Mouse (Mus musculus) c-Kit-positive CD71-positive TER-119-negative erythroid progenitor cells, embryonic 14.5 days (primary cell): ENCODE measurements around the gene Fbxw10.

Experiments
- DNase-seq: peaks from one replicate; pipeline ENCODE4 v3.0.0-alpha.2; 2013; ENCODE audit warnings: low read depth

The Fbxw10 gene

DNA sequence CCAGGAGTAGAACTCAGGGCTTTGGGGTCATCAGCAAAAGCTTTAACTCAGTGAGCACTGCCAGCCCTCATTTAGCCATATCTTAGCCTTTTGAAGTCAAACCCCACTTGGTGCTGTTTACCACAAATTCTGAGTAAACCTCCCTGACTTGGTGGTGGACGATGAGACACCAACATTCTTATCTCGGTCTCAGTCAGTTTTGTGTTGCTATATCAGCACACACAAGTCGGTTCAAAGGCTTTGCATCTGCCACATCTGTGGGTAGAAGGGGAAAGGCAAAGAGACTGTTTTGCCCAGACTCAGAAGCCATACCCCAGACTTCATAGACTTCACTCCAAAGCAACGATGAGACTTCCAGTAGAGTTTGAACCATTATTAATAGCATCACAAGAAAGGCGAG lies 2.3 kb upstream of the Fbxw10 start:
- DNase-seq = no peak

DNA sequence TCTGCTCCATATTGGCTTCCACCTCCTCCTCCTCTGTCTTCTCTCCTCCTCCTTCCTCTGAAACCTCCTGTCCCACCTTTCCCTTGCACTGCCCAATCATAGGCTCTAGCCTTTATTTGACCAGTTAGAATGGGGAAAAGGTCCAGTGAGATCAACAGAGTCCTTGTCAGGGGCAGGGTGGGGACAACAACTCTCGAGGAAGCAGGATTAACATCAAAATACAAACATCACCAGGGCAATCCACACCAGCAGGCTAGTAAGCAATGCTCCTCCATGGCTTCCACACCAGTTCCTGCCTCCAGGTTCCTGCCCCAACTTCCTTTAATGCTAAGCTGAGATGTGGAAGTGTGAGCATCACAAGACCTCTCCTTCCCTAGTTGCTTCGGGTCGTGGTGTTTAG lies 1.1 kb upstream of the Fbxw10 start:
- DNase-seq = no peak

DNA sequence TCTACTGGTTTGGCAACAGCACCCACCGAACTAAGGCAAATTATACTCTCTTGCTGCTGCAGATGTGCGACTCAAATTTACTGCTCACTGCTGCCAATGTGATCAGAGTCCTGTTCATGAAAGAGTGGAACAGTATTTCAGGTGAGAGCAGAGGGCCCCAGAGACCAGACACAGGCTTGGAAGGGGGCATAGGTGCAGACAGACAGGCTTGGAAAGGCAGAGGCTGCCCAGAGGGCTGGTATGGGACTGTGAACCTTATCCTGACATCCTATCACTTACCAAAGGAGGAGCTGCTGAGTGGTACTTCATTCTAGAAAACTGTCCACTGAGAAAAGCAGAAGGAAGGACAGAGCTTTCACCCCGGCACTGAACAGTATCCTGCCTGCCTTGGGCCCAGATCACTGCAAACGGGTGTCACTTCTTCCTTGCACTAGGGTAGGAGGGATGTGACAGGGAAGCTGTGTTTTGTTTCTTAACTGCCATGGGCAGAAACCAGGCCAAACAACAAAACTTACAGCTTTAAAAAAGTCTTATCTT lies 854 bp downstream of the Fbxw10 start:
- DNase-seq = no peak

DNA sequence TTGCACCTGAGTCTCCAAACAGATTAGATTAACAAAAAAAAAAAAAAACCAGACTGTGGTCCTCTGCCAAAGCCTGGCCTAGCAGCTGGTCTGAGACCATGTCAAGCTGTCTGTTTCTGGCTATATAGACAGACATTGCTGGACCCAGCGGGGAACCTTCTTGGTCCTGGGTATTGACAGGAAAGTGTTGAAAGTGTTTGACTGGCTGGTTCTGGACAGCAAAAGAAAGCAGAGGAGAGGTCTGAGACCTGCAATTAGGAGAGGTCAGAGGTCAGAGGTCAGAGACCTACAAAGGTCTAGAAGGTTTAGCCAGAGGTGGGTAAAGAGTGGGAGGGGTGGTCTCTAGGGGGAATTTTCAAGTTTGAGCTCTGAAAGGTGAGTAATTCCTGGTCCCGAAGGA lies 1.4 kb downstream of the Fbxw10 start:
- DNase-seq = no peak

DNA sequence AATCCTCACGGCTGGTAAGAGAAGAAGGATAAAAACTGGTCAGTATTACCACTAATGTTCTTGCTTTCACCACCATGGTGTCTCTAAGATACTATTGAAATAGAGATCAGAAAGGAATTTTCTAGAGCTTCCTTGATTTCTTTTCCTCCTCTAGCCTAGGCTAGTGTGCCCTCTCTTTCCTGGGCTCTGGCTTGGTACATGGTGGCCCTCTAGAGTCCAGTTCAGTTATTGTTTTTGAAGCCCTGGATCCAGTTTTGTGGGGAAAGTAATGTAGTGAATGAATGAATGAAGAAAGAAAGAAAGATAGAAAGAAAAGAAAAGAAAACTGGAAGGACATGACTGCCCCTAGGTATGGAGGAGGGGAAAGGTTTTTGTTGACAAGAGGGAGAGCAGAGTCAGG lies 4.3 kb downstream of the Fbxw10 start:
- no peak for DNase-seq

DNA sequence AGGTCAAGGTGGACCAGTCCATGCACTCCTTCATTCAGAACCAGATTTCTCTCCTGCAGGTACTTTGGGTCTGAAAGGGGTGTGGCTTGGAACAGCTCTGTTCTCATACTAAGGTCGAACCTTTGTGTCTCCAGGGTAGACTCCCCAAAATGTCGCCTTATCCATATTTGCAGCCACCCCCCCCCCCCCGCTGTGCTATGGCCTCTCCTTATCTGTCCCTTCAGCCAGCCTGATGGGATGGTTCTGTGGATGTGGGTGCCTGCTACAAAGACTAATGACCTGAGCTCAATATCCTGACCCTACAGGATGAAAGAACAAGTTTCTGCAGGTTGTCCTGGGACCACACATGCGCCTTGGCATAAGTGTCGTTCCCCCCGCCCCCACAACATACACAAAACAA lies 6.5 kb downstream of the Fbxw10 start:
- DNase-seq = no peak

DNA sequence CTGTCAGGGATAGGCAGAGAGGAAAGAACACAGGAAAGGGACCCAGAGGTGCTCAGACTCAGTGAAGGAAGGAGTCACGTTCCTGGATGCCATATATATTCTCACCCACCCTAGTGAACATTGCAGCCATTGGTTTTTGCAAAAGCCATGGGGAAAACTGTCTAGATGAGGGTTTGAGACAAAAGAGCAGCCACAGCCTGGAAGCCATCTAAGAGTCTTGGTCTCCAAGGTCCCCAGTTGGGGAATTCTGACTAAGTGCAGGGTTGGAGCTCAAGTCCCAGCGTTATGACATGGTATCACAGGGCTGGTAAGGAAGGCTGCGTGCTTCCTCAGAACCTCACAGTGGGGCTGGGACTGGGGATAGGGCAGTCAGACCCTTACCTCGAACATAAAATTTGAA lies 18.7 kb downstream of the Fbxw10 start:
- no peak for DNase-seq

DNA sequence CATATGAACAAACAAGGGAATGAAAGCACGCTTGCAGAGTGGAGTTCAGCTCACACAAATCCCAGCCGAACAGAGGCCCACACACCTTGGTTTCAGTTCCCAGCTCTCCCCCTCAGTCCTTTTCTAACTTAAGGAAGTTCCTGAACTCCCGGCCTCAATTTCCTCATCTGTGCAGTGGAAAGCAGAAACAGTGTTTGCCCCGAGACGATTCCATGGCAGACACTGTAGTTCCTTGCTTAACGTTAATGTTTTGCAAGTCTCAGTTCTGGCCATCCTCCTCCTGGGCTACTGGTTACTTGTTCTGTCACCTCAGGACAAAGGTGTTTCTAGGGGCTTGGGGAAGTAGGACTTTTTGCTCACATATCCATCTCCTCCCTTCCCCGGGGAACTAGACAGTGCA lies 19.8 kb downstream of the Fbxw10 start:
- DNase-seq = no peak

DNA sequence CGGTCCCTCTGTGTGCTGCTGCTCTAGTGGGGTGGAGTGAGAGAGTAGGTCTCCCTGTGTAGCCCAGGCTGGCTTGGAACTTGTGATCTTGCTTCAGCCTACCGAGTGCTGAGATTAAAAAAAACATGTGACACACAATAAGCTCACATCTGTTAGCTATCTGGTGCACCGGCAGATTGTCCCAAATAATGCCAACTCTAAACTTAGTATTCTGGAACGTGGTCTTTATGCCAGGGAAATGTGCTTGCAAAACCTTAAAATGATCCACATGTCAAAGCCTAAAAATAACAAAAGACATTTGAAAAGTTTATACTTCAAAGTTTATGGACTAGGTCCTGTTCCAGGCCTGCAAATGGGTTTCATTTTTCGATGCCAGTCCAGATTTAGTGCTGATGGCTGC lies 22.3 kb downstream of the Fbxw10 start:
- no peak for DNase-seq

DNA sequence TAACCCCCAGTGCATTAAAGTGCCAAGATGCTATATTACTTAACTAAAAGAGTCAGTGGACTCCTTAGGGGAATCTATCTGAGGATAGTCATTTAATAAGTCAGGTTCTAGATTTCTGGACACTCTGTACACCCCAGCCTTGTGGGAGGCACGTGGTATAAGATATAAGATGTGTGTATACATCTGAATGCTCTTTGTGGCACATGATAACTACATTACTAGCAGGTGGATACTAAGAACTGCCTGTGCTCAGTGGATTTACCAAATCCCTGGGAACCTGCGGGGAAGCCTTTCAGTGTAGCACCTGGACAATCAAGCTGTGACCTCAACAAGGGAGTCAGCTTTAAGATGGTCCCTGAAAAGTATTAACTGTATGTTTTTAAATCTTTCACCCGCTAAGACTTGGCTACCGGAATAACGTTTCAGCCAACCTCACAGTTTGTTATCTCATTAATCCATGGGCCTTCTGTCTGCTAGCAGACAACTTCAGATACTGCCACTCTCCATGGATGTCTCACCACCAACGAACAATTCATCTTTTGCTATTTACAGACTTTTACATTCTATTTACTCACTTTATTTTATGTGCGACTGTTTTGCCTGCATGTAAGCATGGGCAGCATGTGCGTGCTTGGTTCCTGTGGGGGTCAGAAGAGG lies 23.0 kb downstream of the Fbxw10 start:
- no peak for DNase-seq

DNA sequence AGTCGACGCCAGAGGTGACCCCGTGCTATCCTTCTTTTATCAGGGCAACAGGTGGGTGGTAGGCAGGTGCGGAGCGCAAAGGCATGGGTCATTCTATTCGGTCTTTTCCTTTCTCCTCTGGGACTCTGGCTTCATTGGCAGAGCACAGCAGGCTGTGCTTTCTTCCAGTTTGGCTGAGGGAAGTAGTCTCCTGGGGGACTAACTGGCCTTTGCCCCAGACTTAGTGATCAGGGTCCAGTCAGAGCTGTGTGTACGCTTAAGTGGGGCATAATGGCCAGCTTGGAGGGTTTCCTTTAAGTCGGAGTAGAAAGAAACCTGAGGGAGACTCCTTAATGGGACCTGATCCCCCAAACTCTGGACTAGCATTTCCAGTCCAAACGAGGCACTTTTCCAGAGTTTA lies 26.6 kb downstream of the Fbxw10 start:
- no peak for DNase-seq

DNA sequence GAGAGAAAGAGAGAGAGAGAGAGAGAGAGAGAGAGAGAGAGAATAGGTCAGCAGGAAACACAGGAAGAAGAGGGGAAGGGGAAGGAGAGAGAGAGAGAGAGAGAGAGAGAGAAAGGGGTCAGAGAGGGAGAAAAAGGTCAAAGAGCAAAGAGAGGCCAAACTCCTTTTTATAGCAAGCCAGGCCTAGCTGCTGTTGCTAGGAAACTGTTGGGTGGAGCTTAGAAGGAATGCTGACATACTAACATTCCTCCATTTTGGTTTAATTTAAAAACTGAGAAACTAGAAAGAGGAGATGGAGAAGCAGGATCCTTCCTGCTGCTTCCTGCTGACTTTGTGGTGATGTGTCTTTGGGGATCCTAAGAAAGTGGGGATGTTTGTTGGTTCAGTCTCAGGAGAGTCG lies 28.8 kb downstream of the Fbxw10 start:
- DNase-seq = no peak

DNA sequence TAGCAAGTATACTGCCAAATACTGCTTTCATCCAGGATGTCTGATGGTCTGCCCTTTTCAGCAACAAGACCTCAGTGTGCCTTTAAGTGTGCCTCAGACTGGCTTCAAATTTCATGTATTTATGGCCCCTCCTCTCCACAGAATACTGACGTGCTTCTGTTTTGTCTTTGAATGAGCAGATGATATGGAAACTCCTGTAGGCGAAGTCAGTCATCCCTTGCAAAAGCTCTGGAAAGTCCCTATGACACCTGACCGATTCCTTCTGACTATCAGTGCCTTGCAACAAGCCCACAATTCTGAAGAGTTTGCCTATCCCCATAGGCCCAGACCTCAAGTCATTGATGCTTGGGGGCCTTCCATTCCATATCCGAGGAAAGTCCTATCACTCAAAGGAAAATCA lies 29.6 kb downstream of the Fbxw10 start:
- DNase-seq = no peak

DNA sequence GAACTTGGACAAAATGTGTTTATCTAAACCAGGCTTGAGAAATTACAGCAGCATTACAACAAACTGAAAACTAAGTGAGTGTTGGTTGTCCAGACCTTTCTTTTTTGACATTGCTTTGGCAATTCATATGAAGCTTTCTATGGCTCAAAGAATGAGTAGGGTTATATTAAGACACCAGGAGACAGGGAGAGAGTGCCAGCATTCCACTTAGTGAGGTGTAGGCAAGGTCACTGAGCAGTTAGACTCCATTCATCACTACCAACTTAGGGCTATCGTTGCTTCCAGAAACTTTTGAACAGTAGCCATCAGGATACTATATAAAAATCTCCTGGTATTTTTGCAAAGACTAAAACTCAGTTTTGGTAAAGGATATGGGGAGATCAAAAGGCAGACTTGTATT lies 30.5 kb downstream of the Fbxw10 start:
- no peak for DNase-seq

DNA sequence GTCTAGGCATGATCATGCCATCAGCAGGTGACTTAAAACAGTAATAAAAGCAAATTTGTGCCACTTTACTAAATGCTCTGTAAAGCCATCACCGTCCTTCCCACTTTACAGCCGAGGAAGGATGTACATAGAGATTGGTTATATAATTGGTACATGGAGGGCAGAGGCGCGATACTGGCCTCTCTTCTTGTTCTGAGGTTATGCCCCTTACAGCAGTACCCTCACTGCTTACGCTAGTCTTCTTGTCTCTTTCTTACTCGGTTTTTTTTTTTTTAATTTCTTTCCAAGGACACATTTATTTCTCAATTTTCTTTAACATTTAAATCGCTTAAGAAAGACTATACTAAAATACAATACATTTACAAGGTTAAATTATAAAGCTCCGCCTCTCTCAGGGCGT lies 31.9 kb downstream of the Fbxw10 start:
- DNase-seq = no peak

DNA sequence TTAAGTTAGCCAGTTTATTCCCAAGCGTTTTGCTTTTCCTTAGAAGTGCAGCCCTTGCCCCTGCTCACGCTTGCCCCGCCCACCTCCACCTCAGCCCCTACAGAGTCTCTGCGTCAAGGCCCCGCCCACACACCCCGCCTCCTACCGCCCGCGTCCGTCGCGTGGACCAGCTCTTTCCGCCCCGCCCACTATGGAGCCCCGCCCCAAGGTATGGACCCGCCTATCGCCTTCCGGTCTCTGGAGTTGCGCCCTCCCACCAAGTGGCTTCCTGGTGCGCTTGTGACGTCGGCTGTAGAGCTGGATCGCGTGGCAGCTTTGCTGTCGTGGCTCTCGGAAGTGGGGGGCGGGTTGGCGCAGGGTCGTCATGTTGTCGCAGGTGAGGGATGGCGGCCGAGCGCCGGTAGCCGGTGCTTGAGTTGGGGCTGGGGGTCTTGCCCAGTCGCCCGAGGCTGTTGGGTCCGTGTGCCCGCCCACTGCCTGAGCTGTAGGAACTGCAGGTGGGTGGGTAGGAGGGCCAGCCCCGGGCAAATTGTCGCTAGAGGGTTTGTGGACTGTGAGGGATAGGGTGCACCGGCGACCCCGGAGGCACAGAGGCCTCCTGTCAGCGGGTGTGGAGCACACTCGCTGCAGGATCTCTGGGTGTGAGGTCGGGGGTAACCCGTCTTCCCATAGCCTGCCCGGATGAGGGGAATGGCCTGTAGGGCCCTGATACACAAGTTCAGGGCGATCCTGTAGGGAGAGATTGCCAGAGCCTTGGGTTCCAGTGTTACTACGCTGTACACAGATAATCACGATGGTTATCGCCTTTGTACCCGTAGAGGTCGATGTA lies 32.6 kb downstream of the Fbxw10 start, which contains the start of gene Tvp23b:
Tvp23b (plus strand) TSS at position 236 of the 829 bp plus-strand sequence.
- peak; percentile 95 for DNase-seq

DNA sequence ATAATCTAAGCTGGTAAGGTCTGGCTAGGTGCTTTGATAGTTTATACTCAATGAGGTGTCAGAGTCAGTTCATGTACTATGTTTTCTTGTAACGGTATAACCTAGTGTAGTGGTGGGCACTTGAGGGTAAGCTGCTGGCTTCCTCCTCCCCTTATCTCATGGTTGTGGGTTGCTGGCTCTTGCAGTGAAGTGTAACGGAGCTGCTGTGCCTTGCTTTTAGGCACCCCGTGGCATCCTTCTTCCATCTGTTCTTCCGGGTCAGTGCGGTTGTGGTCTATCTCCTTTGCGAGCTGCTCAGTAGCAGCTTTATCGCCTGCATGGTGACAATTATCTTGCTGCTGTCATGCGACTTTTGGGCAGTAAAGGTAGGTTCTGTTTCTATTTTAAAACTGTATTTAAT lies 36.5 kb downstream of the Fbxw10 start:
- no peak for DNase-seq

DNA sequence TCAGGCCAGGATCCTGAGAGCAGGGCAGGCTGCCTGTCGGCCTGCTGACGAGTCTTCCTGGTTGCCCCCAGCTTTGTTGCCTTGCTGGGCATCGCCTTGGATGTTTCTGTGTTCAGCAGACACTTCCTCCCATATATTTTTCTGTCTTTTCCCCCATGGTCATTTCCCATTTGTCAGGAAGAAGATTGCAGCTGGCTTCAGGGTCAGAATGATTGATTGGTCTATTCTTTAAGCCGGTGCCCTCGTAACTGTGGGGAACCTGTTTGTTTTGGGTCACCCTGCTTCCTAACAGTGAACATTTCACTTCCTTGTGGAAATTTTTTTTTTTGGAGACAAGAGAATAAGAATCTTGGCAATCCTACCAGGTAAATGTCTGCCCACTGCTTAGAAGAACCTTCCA lies 38.5 kb downstream of the Fbxw10 start:
- DNase-seq = no peak

DNA sequence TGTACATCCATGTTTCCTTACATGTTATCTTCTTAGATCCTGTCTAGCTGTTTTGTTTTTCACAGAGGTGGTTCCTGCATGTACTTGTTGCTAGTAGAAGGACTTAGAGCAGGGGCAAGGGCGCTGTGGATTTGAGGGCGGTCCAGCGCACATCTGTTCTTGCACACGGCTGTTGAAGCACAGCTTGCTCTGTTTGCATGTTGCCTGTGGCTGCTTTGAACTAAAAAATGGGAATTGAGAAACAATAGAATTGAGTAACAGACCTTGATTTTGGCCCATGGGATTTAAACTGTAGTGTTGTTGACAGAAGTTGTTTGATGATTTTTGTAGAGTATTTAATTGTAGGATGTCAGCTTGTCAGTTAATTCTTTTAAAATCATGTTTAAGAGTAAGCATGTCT lies 43.9 kb downstream of the Fbxw10 start:
- no peak for DNase-seq

DNA sequence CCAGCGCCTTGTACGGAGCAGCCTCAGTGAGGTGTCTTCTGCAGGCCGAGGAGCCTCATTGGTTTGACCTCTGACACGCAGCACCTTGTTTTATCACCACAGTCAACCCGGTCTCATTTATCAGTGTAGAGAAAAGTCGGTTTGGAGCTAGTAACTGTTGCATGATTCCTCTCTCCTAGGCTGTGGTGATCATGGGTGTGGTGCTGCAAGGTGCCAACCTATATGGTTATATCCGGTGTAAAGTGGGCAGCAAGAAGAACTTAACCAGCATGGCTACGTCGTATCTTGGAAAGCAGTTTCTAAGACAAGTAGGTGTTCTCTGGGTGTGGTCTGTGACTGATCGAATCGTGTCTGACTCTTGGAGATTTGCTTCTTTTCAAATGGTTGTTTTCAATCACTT lies 44.9 kb downstream of the Fbxw10 start:
- no peak for DNase-seq

DNA sequence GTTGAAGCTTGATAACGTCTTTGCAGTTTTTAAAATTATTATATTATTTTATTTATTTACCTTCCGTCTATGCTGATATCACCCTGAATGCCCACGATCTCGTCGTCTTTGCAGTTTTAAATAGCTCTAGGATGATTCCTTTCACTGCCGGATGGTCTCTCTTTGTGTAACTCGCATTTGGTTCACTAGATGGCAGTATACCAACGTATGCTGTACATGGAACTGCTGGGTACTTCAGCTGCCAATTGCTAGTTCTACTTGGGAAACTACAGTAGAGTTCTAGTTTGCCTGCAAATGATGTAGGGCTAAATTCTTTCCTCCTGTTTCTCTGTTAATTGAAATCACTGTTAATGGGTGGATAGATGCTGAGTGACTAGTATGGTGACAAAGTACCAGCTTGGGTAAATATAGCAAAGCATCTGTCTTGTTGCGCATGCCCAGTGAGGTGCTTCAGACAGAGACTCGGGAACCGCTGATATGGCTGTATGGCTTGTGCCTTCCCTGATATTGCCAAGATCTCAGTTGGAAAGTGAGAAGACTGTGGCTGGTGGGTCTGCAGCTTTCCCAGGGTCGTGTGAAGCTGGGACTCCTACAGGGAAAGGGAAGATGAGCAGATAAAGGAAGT lies 54.9 kb downstream of the Fbxw10 start:
- DNase-seq = peak; percentile 37

DNA sequence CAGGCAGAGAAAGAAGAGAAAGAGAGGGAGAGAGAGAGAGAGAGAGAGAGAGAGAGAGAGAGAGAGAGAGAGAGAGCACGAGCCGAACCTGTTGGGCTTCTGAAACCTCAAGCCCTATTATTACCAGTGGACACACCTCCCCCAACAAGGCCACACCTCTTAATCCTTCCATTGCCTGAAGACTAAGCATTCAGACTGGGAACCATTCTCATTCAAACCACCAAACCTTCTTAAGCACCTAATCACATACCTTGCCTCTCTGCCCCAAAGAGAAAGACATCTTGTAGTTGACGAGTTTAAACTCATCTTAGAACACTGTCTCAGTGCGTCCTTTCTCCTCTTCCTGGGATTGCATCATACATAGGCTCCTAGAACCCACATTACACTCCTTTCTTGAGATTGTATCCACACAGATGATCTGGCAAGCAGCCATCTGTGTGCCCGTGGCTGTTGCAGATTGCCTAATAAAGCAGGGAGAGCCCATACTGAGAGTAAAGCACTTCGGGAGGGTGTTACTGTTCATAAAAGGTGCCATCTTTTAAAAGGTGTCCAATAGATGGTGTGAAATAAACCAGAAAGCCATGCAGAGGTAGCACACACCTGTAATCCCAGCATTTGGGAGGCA lies 57.1 kb downstream of the Fbxw10 start:
- no peak for DNase-seq
